Mouse (Mus musculus): ENCODE results near the gene D630003M21Rik.

D630003M21Rik gene

GRCm38 (mm10) chr2:158139628-158140027 lies 89.4 kb downstream of the D630003M21Rik start:
- DNase-seq: peak; percentile 89 to 92

- no peak for DNase-seq
Observed at GRCm38 (mm10) chr2:158138778-158139177, 90.2 kb downstream of the D630003M21Rik start.

DNA sequence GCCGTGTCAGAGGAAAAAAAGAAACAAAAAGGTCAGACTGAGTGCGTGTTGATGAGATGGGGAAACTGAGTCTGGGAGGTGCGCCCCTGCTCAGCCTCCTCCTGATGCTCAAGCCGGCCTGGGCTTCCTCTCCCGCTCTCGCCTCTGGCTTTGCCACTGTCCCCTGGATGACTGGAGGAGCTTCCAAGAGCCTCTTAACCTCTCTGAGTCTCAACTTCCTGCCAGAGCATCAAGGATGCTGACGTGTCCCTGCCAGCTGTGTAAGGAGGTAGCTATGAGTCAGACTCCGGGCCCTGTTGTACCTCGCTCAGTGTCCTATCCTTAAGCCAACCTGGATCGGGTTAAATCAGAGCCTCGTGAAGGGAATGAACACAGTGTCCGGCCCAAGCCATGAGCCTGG lies 91.3 kb downstream of the D630003M21Rik start:
- DNase-seq: no peak

GRCm38 (mm10) chr2:158136205-158136604 lies 92.8 kb downstream of the D630003M21Rik start:
- peak; percentile 78 to 83 for DNase-seq

GRCm38 (mm10) chr2:158133050-158133449 lies 96.0 kb downstream of the D630003M21Rik start:
- DNase-seq: peak; percentile 57 to 64

All from lung, adult 18-20 months (tissue).